Mouse (Mus musculus) MEL (cell line): ENCODE measurements around the gene Apex2. TPM values are rescaled to one million over a fixed set of nuclear protein-coding genes. Genes with fewer than 3 reads are reported as not detected.

Experiments
- DNase-seq: peaks from one replicate; pipeline ENCODE4 v3.0.0; 2011; ENCODE audit warnings: low read depth, low spot score
- H3K27ac ChIP-seq: 2 replicates; pipeline ENCODE4 v1.5.1; 2012; ENCODE audit warnings: low read depth, mild to moderate bottlenecking, control low read depth, low read length, moderate library complexity; ENCODE audit not compliant: control insufficient read depth
- H3K27me3 ChIP-seq, 2 experiments: fragments of 150-350 bp in 1 of 2; sonication (generic) in 1 of 2; 2 replicates each; pipeline ENCODE4 v1.6.1; 2012; ENCODE audit warnings: low read length in 2 of 2, mild to moderate bottlenecking in 2 of 2, improper control_type of control experiment in 1 of 2, moderate library complexity in 1 of 2; ENCODE audit not compliant: insufficient read depth in 2 of 2, control insufficient read depth in 1 of 2
- H3K36me3 ChIP-seq, 2 experiments: 2 replicates each; pipeline ENCODE4 v1.6.1; 2012 to 2014; ENCODE audit warnings: low read length in 2 of 2, improper control_type of control experiment in 1 of 2, inconsistent platforms in 1 of 2, mild to moderate bottlenecking in 1 of 2; ENCODE audit not compliant: insufficient read depth in 2 of 2, control insufficient read depth in 1 of 2
- H3K4me1 ChIP-seq, 2 experiments: fragments of 150-350 bp in 1 of 2; sonication (generic) in 1 of 2; 2 replicates each; pipeline ENCODE4 v1.6.1; 2012; ENCODE audit warnings: low read length in 2 of 2, improper control_type of control experiment in 1 of 2, mild to moderate bottlenecking in 1 of 2; ENCODE audit not compliant: insufficient read depth in 2 of 2, control insufficient read depth in 1 of 2
- H3K4me3 ChIP-seq, 2 experiments: fragments of 150-350 bp in 1 of 2; sonication (generic) in 1 of 2; 2 replicates each; pipeline ENCODE4 v1.5.1; 2012; ENCODE audit warnings: low read depth in 2 of 2, low read length in 2 of 2, mild to moderate bottlenecking in 2 of 2, moderate library complexity in 2 of 2, control low read depth in 1 of 2, improper control_type of control experiment in 1 of 2; ENCODE audit not compliant: control insufficient read depth in 1 of 2, insufficient read depth in 1 of 2
- H3K79me2 ChIP-seq: 2 replicates; pipeline ENCODE4 v1.6.1; 2012; ENCODE audit warnings: mild to moderate bottlenecking, low read length, moderate library complexity; ENCODE audit not compliant: control insufficient read depth, poor library complexity, insufficient read depth
- H3K9ac ChIP-seq: 2 replicates; pipeline ENCODE4 v1.6.1; 2012; ENCODE audit warnings: low read depth, mild to moderate bottlenecking, control low read depth, low read length, moderate library complexity; ENCODE audit not compliant: control insufficient read depth, poor library complexity, severe bottlenecking
- H3K9me3 ChIP-seq: fragments of 150-350 bp; sonication (generic); replicated peaks from 2 replicates; pipeline ENCODE4 v1.6.1; 2012; ENCODE audit warnings: mild to moderate bottlenecking, low read length, improper control_type of control experiment, moderate library complexity; ENCODE audit not compliant: insufficient read depth
- CHD1 ChIP-seq: IDR thresholded peaks from 2 replicates; pipeline ENCODE4 v1.6.1; 2012; ENCODE audit warnings: low read depth, mild to moderate bottlenecking, inconsistent platforms, low read length, improper control_type of control experiment
- CHD2 ChIP-seq: IDR thresholded peaks from 2 replicates; pipeline ENCODE4 v1.6.1; 2011; ENCODE audit warnings: low read length, improper control_type of control experiment
- CTCF ChIP-seq, 3 experiments: IDR thresholded peaks in 2 of 3; conservative IDR thresholded peaks in 1 of 3; 2 replicates each; pipeline ENCODE4 v1.5.1; 2011 to 2012; ENCODE audit warnings: low read length in 3 of 3, low read depth in 2 of 3, mild to moderate bottlenecking in 2 of 3, improper control_type of control experiment in 1 of 3, inconsistent platforms in 1 of 3, mixed read lengths in 1 of 3, moderate library complexity in 1 of 3; ENCODE audit not compliant: control insufficient read depth in 1 of 3, insufficient read depth in 1 of 3, poor library complexity in 1 of 3, severe bottlenecking in 1 of 3
- E2F4 ChIP-seq: IDR thresholded peaks from 2 replicates; pipeline ENCODE4 v1.6.1; 2011; ENCODE audit warnings: low read depth, low read length, improper control_type of control experiment, borderline replicate concordance
- MAFK ChIP-seq: IDR thresholded peaks from 2 replicates; pipeline ENCODE4 v1.6.1; 2011; ENCODE audit warnings: low read depth, mild to moderate bottlenecking, low read length, improper control_type of control experiment, borderline replicate concordance
- MAX ChIP-seq: IDR thresholded peaks from 2 replicates; pipeline ENCODE4 v1.6.1; 2011; ENCODE audit warnings: low read length, improper control_type of control experiment
- MAZ ChIP-seq: IDR thresholded peaks from 2 replicates; pipeline ENCODE4 v1.6.1; 2012; ENCODE audit warnings: low read depth, mild to moderate bottlenecking, inconsistent platforms, low read length, improper control_type of control experiment
- MEF2A ChIP-seq: IDR thresholded peaks from 2 replicates; pipeline ENCODE4 v1.6.1; 2014; ENCODE audit warnings: low read depth, mild to moderate bottlenecking, inconsistent platforms, low read length, improper control_type of control experiment; ENCODE audit not compliant: poor library complexity, insufficient replicate concordance, severe bottlenecking; ENCODE audit errors: extremely low read depth
- MYB ChIP-seq: IDR thresholded peaks from 2 replicates; pipeline ENCODE4 v1.6.1; 2011; ENCODE audit warnings: mild to moderate bottlenecking, low read depth, low read length, improper control_type of control experiment
- NELFE ChIP-seq: IDR thresholded peaks from 2 replicates; pipeline ENCODE4 v1.6.1; 2011; ENCODE audit warnings: low read depth, low read length, improper control_type of control experiment
- NRF1 ChIP-seq: IDR thresholded peaks from 2 replicates; pipeline ENCODE4 v1.6.1; 2014; ENCODE audit warnings: low read depth, mild to moderate bottlenecking, inconsistent platforms, low read length, improper control_type of control experiment, moderate library complexity; ENCODE audit not compliant: poor library complexity, insufficient read depth, severe bottlenecking
- POLR2A ChIP-seq, 2 experiments: IDR thresholded peaks; 2 replicates each; pipeline ENCODE4 v1.6.1; 2011 to 2012; ENCODE audit warnings: low read length in 2 of 2, mild to moderate bottlenecking in 2 of 2, control low read depth in 1 of 2, improper control_type of control experiment in 1 of 2, low read depth in 1 of 2, moderate library complexity in 1 of 2; ENCODE audit not compliant: control insufficient read depth in 1 of 2, insufficient read depth in 1 of 2, poor library complexity in 1 of 2
- POLR2AphosphoS2 ChIP-seq: IDR thresholded peaks from 2 replicates; pipeline ENCODE4 v1.6.1; 2011; ENCODE audit warnings: low read length, improper control_type of control experiment
- POLR2AphosphoS5 ChIP-seq: IDR thresholded peaks from 2 replicates; pipeline ENCODE4 v1.6.1; 2012; ENCODE audit warnings: low read depth, borderline replicate concordance, mild to moderate bottlenecking, inconsistent platforms, low read length, moderate library complexity, mixed read lengths
- SMC3 ChIP-seq: IDR thresholded peaks from 2 replicates; pipeline ENCODE4 v1.6.1; 2011; ENCODE audit warnings: low read depth, low read length, improper control_type of control experiment
- TAL1 ChIP-seq: IDR thresholded peaks from 2 replicates; pipeline ENCODE4 v1.6.1; 2012; ENCODE audit warnings: mild to moderate bottlenecking, inconsistent platforms, low read length, moderate library complexity, mixed read lengths
- TCF12 ChIP-seq: IDR thresholded peaks from 2 replicates; pipeline ENCODE4 v1.6.1; 2014; ENCODE audit warnings: low read depth, mild to moderate bottlenecking, inconsistent platforms, low read length, improper control_type of control experiment, moderate library complexity
- USF1 ChIP-seq: IDR thresholded peaks from 2 replicates; pipeline ENCODE4 v1.6.1; 2014; ENCODE audit warnings: low read depth, mild to moderate bottlenecking, inconsistent platforms, low read length, improper control_type of control experiment, moderate library complexity
- USF2 ChIP-seq, 2 experiments: IDR thresholded peaks; 2 replicates each; pipeline ENCODE4 v1.6.1; 2011 to 2012; ENCODE audit warnings: improper control_type of control experiment in 2 of 2, low read length in 2 of 2, borderline replicate concordance in 1 of 2, inconsistent platforms in 1 of 2, low read depth in 1 of 2, mild to moderate bottlenecking in 1 of 2; ENCODE audit not compliant: insufficient read depth in 1 of 2
- ZKSCAN1 ChIP-seq: IDR thresholded peaks from 2 replicates; pipeline ENCODE4 v1.6.1; 2012; ENCODE audit warnings: low read depth, mild to moderate bottlenecking, inconsistent platforms, low read length, improper control_type of control experiment, moderate library complexity
- ZMIZ1 ChIP-seq: IDR thresholded peaks from 2 replicates; pipeline ENCODE4 v1.6.1; 2012; ENCODE audit warnings: low read depth, mild to moderate bottlenecking, inconsistent platforms, low read length, improper control_type of control experiment, moderate library complexity
- ZNF384 ChIP-seq: IDR thresholded peaks from 2 replicates; pipeline ENCODE4 v1.6.1; 2012; ENCODE audit warnings: low read depth, mild to moderate bottlenecking, inconsistent platforms, low read length, improper control_type of control experiment
- polyA plus RNA-seq, 2 experiments: library from polyadenylated mRNA; stranded (reverse) in 1 of 2; unstranded in 1 of 2; fragments of >175 nt in 1 of 2; fragments of >200 nt in 1 of 2; gene quantifications; 2 replicates each; pipeline versions ENCODE4 v1.2.1 to v1.2.4; 2012; ENCODE audit warnings: low replicate concordance in 2 of 2, low read depth in 1 of 2; ENCODE audit not compliant: insufficient read length in 2 of 2, insufficient read depth in 1 of 2, missing spikeins in 1 of 2
- total RNA-seq: library from RNA; depleted of rRNA; stranded (reverse); fragments of 300-350 nt; gene quantifications from 2 replicates; pipeline ENCODE4 v1.2.3, GENCODE M21; 2012

Apex2 gene
- total and polyA plus RNA-seq, 3 experiments, result 11.5 to 23.4 TPM; not detected in 1

DNA sequence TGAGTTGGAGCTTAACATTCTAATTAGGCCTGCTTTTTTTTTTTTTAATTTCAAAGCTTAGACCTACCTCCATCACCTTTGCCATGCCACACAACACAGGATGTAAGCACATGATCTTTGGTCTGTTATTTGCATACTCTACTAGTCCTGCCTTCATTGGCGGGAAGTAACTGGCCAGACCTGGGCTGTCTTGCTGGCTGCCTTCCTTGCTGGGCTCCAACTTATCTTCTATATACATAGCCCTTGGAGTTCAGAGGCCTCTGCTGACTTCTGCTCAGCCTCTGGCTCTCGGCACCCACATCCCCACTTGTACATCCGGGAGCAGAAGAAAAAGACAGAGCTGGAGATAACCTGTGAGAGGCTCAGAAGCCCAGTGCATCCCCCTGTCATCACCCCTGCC, 4.5 kb upstream of the Apex2 start:
- Histone ChIP-seq H3K36me3 (peaks cover 0 to 11% of the 10 kb centered on the region in 2 experiments; a peak in 2 of 4 replicates), H3K79me2 (no peaks in the 10 kb centered on the region), H3K9ac (no peak overlapping the region), H3K27ac (no peak overlapping the region), H3K27me3 (no peaks in the 10 kb centered on the region), H3K9me3 (no peaks in the 10 kb centered on the region), H3K4me3 (no peak overlapping the region), H3K4me1 (peaks cover 0 to 10% of the 10 kb centered on the region in 2 experiments; a peak in 2 of 4 replicates)
- DNase-seq, result no peak
- no peak for TF ChIP-seq MEF2A
- no peak for TF ChIP-seq MYB
- no peak for TF ChIP-seq SMC3
- no peak for TF ChIP-seq CHD1
- TF ChIP-seq NRF1, result no peak
- TF ChIP-seq E2F4, result no peak
- TF ChIP-seq ZMIZ1, result no peak
- no peak for TF ChIP-seq POLR2AphosphoS5
- no peak for TF ChIP-seq ZKSCAN1
- TF ChIP-seq NELFE, result no peak
- TF ChIP-seq CTCF (IDR thresholded peaks at IDR 0.05 in 2 of 3, conservative IDR thresholded peaks at IDR 0.05 in 1 of 3; ENCODE audit: control insufficient read depth in 1 of 3, insufficient read depth in 1 of 3, low read depth in 2 of 3, low read length in 3 of 3, poor library complexity in 1 of 3, severe bottlenecking in 1 of 3), result no peak
- no peak for TF ChIP-seq TCF12

DNA sequence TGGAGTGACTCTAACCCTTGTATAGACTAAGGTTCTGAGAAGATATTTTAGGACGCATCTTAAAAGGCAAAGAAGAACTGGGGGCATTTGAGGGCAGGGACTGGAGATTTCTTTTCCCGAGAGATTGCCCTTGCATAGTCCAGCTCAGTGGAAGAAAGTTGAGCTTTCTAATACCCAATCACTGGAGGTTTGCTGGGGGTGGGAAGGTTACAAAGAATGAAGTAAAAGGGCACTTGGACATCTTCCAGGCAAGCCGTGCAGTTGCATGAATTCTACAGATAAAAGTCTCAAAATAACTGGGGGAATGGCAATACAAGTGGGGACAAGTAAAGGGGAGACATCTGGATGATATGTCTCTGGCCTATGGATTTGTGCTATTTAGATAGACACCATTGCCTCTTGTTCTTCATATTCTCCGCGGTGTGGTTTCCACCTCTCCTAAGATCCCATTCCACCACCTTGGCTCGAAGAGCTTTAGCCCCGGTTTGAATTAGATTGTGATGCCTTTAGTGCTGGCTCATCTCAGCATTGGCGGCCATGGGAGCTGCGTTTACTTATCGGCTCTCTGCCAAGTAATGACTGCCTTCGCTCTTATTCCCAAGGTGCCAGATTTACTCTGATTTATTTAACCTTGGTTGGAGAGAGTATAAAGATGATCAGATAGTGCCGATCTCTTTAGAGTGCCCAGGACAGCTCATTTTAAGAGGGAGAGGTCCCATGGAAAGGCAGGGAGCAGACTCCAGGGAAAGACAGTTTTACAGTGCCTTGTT, 3.8 kb upstream of the Apex2 start:
- no peak overlapping the region for H3K27ac ChIP-seq
- H3K36me3 ChIP-seq, result peaks cover 0 to 17% of the 10 kb centered on the region in 2 experiments; a peak in 2 of 4 replicates
- H3K4me3 ChIP-seq, result no peak overlapping the region
- no peaks in the 10 kb centered on the region for H3K27me3 ChIP-seq
- no peak for DNase-seq
- no peaks in the 10 kb centered on the region for H3K79me2 ChIP-seq
- no peak overlapping the region for H3K9ac ChIP-seq
- no peaks in the 10 kb centered on the region for H3K9me3 ChIP-seq
- peaks cover 0 to 16% of the 10 kb centered on the region in 2 experiments; a peak in 2 of 4 replicates for H3K4me1 ChIP-seq
- no peak for TF ChIP-seq MAX
- TF ChIP-seq USF1, result no peak
- no peak for TF ChIP-seq ZNF384
- no peak for TF ChIP-seq CHD2
- no peak for TF ChIP-seq TAL1
- no peak for TF ChIP-seq ZMIZ1
- TF ChIP-seq NRF1, result no peak
- no peak for TF ChIP-seq MAZ
- no peak for TF ChIP-seq POLR2A (IDR thresholded peaks at IDR 0.05; ENCODE audit: control insufficient read depth in 1 of 2, insufficient read depth in 1 of 2, low read depth in 1 of 2, low read length in 2 of 2, poor library complexity in 1 of 2)
- TF ChIP-seq MAFK, result no peak
- no peak for TF ChIP-seq POLR2AphosphoS2
- no peak for TF ChIP-seq CHD1
- no peak for TF ChIP-seq USF2 (IDR thresholded peaks at IDR 0.05; ENCODE audit: borderline replicate concordance in 1 of 2, insufficient read depth in 1 of 2, low read depth in 1 of 2, low read length in 2 of 2)
